Mouse (Mus musculus) hindbrain, postnatal 0 days (tissue): ENCODE results near the gene Acvr1b. TPM values are rescaled to one million over a fixed set of nuclear protein-coding genes. Genes with fewer than 3 reads are reported as not detected.

Experiments
- ATAC-seq: fragments of 200-750 bp; cut with Nextera tagmentation; 2 replicates; pipeline ENCODE4 v1.8.0; 2017; ENCODE audit warnings: mild to moderate bottlenecking, moderate TSS enrichment, moderate library complexity
- DNase-seq: peaks from one replicate; pipeline ENCODE4 v3.0.0-alpha.2; 2015; ENCODE audit warnings: low spot score
- H3K27ac ChIP-seq: fragments of 300-500 bp; sonication (generic); 2 replicates; pipeline ENCODE4 v1.5.1; 2014; ENCODE audit warnings: mild to moderate bottlenecking
- H3K27me3 ChIP-seq: fragments of 300-500 bp; sonication (generic); 2 replicates; pipeline ENCODE4 v1.6.1; 2014; ENCODE audit warnings: low read length, mixed read lengths; ENCODE audit not compliant: insufficient read depth
- H3K36me3 ChIP-seq: fragments of 300-500 bp; sonication (generic); 2 replicates; pipeline ENCODE4 v1.6.1; 2014; ENCODE audit warnings: low read length, mixed read lengths; ENCODE audit not compliant: insufficient read depth
- H3K4me1 ChIP-seq: fragments of 300-500 bp; sonication (generic); 2 replicates; pipeline ENCODE4 v1.6.1; 2014; ENCODE audit warnings: antibody characterized with exemption, low read length, mixed read lengths; ENCODE audit not compliant: insufficient read depth
- H3K4me2 ChIP-seq: fragments of 300-500 bp; sonication (generic); 2 replicates; pipeline ENCODE4 v1.6.1; 2014; ENCODE audit warnings: low read depth, mild to moderate bottlenecking, low read length, moderate library complexity, mixed read lengths
- H3K4me3 ChIP-seq: fragments of 300-500 bp; sonication (generic); 2 replicates; pipeline ENCODE4 v1.5.1; 2014; ENCODE audit warnings: low read length
- H3K9ac ChIP-seq: fragments of 300-500 bp; sonication (generic); replicated peaks from 2 replicates; pipeline ENCODE4 v1.6.1; 2014; ENCODE audit warnings: mild to moderate bottlenecking, low read length, moderate library complexity, mixed read lengths
- H3K9me3 ChIP-seq: fragments of 300-500 bp; sonication (generic); 2 replicates; pipeline ENCODE4 v1.6.1; 2016; ENCODE audit warnings: low read length, mixed read lengths
- CTCF ChIP-seq: IDR thresholded peaks from 2 replicates; pipeline ENCODE4 v1.5.1; 2016; ENCODE audit warnings: antibody characterized with exemption, control low read depth, low read depth
- WGBS: fragments of 180-500 bp; shearing (Covaris S2); extraction: QIAGEN DNeasy Blood & Tissue Kit; methylation state at CpG from one replicate; pipeline ENCODE4 v1.1.7; 2014; 5-methylcytosine and 5-hydroxymethylcytosine counted together
- polyA plus RNA-seq: library from polyadenylated mRNA; unstranded; fragments of >200 nt; fragmentation: Nextera tagmentation; extraction: Ambion mirVana; gene quantifications from 2 replicates; pipeline ENCODE4 v1.2.1, GENCODE M21; 2015
- total RNA-seq: library from RNA; depleted of rRNA; stranded (reverse); fragments of >200 nt; gene quantifications from 2 replicates; pipeline ENCODE4 v1.2.3, GENCODE M21; 2014; rRNA removed

The Acvr1b gene
- total RNA-seq (74.5 and 86.2 TPM in 2 replicates), polyA plus RNA-seq (14.0 and 14.6 TPM in 2 replicates)

GRCm38 (mm10) chr15:101173421-101174211, at the start of gene Acvr1b:
TSS of gene Acvr1b (plus strand) at chr15:101174067.
- TF ChIP-seq CTCF: no peak
- Histone ChIP-seq H3K27ac (peak within 1 kb of the TSS; percentile 83), H3K4me2 (peak within 1 kb of the TSS; percentile 71), H3K27me3 (no peaks in the 10 kb centered on the region), H3K4me3 (peak within 1 kb of the TSS; percentile 94), H3K9me3 (no peaks in the 10 kb centered on the region), H3K9ac (peak within 1 kb of the TSS; percentile 93), H3K4me1 (peaks cover 13% of the 10 kb centered on the region; the same call in 1 of the 2 replicates), H3K36me3 (no peaks in the 10 kb centered on the region)
- ATAC-seq (peak; percentile 95), DNase-seq (peak; percentile 98)
- WGBS: 1% methylated on average over 57 of the region's 87 CpGs

GRCm38 (mm10) chr15:101125561-101125960, 48.3 kb upstream of the Acvr1b start:
- DNase-seq (no peak), ATAC-seq (no peak)
- Histone ChIP-seq H3K27ac (no peak overlapping the region), H3K9ac (no peak overlapping the region), H3K4me1 (peaks cover 4% of the 10 kb centered on the region), H3K4me3 (no peak overlapping the region), H3K4me2 (no peak overlapping the region), H3K36me3 (no peaks in the 10 kb centered on the region), H3K27me3 (peaks cover 8% of the 10 kb centered on the region), H3K9me3 (no peaks in the 10 kb centered on the region)
- 90% methylated on average over 6 of the region's 6 CpGs for WGBS
- TF ChIP-seq CTCF: no peak

GRCm38 (mm10) chr15:101126876-101127544, 46.9 kb upstream of the Acvr1b start:
- H3K4me2 ChIP-seq: no peak overlapping the region
- WGBS: 77% methylated on average over 12 of the region's 12 CpGs
- ATAC-seq: no peak

GRCm38 (mm10) chr15:101128181-101129089, 45.4 kb upstream of the Acvr1b start, which contains the start of gene Acvrl1:
TSS of gene Acvrl1 (plus strand) at chr15:101128522.
- DNase-seq (no peak), ATAC-seq (no peak)
- H3K27me3 ChIP-seq: peaks cover 8% of the 10 kb centered on the region
- no peak within 1 kb of the TSS for H3K9ac ChIP-seq
- peak within 1 kb of the TSS; percentile 57 for H3K4me2 ChIP-seq
- peak within 1 kb of the TSS; percentile 28 for H3K4me3 ChIP-seq
- no peaks in the 10 kb centered on the region for H3K9me3 ChIP-seq
- WGBS: 7% methylated on average over 46 of the region's 46 CpGs
- peaks cover 4% of the 10 kb centered on the region for H3K4me1 ChIP-seq
- no peak within 1 kb of the TSS for H3K27ac ChIP-seq
- TF ChIP-seq CTCF: no peak
- no peaks in the 10 kb centered on the region for H3K36me3 ChIP-seq

More at GRCm38 (mm10) chr15:101126876-101127544, 46.9 kb upstream of the Acvr1b start:
- H3K4me1 ChIP-seq: peaks cover 4% of the 10 kb centered on the region
- H3K9me3 ChIP-seq: no peaks in the 10 kb centered on the region
- H3K27ac ChIP-seq: no peak overlapping the region
- no peak for TF ChIP-seq CTCF
- H3K27me3 ChIP-seq: peaks cover 8% of the 10 kb centered on the region
- no peaks in the 10 kb centered on the region for H3K36me3 ChIP-seq
- no peak for DNase-seq
- H3K9ac ChIP-seq: no peak overlapping the region
- no peak overlapping the region for H3K4me3 ChIP-seq

- Histone ChIP-seq H3K36me3 (no peaks in the 10 kb centered on the region), H3K4me1 (peaks cover 4% of the 10 kb centered on the region), H3K9ac (no peak overlapping the region), H3K27me3 (peaks cover 8% of the 10 kb centered on the region), H3K4me2 (peak overlapping the region; percentile 57), H3K4me3 (0 out of 2 replicates have a peak overlapping the region, but pooled peaks have one; percentile 28), H3K9me3 (no peaks in the 10 kb centered on the region), H3K27ac (no peak overlapping the region)
- no peak for DNase-seq
- no peak for ATAC-seq
- TF ChIP-seq CTCF: no peak
- WGBS: 30% methylated on average over 5 of the region's 5 CpGs
These were observed 44.5 kb upstream of the Acvr1b start for GRCm38 (mm10) chr15:101129412-101129811.

- Histone ChIP-seq H3K4me1 (peaks cover 4% of the 10 kb centered on the region), H3K27ac (no peak overlapping the region), H3K4me2 (peak overlapping the region; percentile 2; the same call in 1 of the 2 replicates), H3K9me3 (no peaks in the 10 kb centered on the region), H3K4me3 (no peak overlapping the region), H3K27me3 (peaks cover 8% of the 10 kb centered on the region), H3K36me3 (no peaks in the 10 kb centered on the region), H3K9ac (no peak overlapping the region)
- ATAC-seq (no peak), DNase-seq (no peak)
- no peak for TF ChIP-seq CTCF
- 38% methylated on average over 11 of the region's 11 CpGs for WGBS
These were observed 42.4 kb upstream of the Acvr1b start for GRCm38 (mm10) chr15:101131498-101131897.
